Mouse (Mus musculus) embryonic fibroblast, embryonic 13.5 days (primary cell): Measurements from ENCODE around the gene Smc3. TPM values are rescaled to one million over a fixed set of nuclear protein-coding genes. Genes with fewer than 3 reads are reported as not detected.
"Not testable (repeated sequence)": the region's sequence is repeated elsewhere in the genome, so short reads cannot be mapped to it uniquely, and the experiment has no call there.

Experiments used
- H3K27ac ChIP-seq: 2 replicates; pipeline ENCODE4 v1.5.1; 2012; ENCODE audit warnings: low read length, control low read depth, inconsistent platforms; ENCODE audit not compliant: insufficient read depth
- H3K4me1 ChIP-seq: 2 replicates; pipeline ENCODE4 v1.6.1; 2011; ENCODE audit warnings: low read length; ENCODE audit not compliant: control insufficient read depth, insufficient read depth
- H3K4me3 ChIP-seq: 2 replicates; pipeline ENCODE4 v1.5.1; 2011; ENCODE audit warnings: mild to moderate bottlenecking, control low read depth, low read length; ENCODE audit not compliant: insufficient read depth
- CTCF ChIP-seq: IDR thresholded peaks from 2 replicates; pipeline ENCODE4 v1.5.1; 2011; ENCODE audit warnings: mild to moderate bottlenecking, control low read depth, low read length, moderate library complexity, borderline replicate concordance; ENCODE audit not compliant: insufficient read depth
- POLR2A ChIP-seq: IDR thresholded peaks from 2 replicates; pipeline ENCODE4 v1.6.1; 2011; ENCODE audit warnings: low read depth, mild to moderate bottlenecking, control low read depth, low read length, moderate library complexity
- polyA plus RNA-seq: library from polyadenylated mRNA; stranded (reverse); fragments of >200 nt; gene quantifications from 2 replicates; pipeline ENCODE4 v1.2.4, GENCODE M21; 2011; ENCODE audit warnings: low read depth; ENCODE audit not compliant: missing spikeins, insufficient read length

Gene Smc3
- polyA plus RNA-seq, 1 experiment = 67.8 TPM

DNA sequence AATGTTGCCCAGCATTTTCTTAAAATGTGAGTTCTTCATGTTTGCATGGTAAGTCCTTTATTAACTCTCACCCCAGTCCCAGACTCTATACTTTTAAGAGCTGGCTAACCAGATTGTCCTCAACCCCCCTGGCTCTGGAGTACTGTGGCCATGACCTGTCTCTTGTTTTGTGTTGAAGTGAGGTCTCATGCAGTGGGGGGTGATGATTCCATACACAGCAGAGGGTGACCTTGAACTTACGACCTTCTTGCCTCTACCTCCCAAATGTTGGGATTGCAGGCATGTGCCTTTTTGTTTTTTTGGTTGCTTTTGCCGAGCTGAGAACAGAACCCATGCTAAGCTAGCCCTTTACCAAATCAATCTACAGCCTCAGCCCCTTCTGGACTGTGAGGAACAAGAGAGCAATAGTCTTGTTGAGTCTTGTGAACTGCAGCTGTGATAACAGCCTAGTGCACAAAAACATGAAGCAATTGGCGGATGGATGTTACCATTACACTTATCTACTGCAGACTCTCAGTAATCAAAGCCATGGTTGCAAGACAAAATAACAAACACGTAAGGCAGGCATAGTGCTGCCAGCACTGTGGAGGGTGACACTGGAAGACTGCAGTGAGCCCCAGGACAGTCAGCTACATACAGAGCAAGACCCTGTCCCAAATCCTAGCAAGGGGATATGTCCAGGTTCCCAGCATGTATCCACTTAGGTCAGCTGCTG is 24.7 kb upstream of the Smc3 start:
- TF ChIP-seq POLR2A (no peak), CTCF (no peak)
- H3K27ac ChIP-seq = no peak overlapping the region
- H3K4me3 ChIP-seq = no peak overlapping the region
- H3K4me1 ChIP-seq = no peaks in the 10 kb centered on the region

- Histone ChIP-seq H3K4me3 (no peak overlapping the region), H3K27ac (no peak overlapping the region), H3K4me1 (no peaks in the 10 kb centered on the region)
- TF ChIP-seq CTCF (no peak), POLR2A (no peak)
These were observed 24.1 kb upstream of the Smc3 start for GRCm38 (mm10) chr19:53576061-53576460.

DNA sequence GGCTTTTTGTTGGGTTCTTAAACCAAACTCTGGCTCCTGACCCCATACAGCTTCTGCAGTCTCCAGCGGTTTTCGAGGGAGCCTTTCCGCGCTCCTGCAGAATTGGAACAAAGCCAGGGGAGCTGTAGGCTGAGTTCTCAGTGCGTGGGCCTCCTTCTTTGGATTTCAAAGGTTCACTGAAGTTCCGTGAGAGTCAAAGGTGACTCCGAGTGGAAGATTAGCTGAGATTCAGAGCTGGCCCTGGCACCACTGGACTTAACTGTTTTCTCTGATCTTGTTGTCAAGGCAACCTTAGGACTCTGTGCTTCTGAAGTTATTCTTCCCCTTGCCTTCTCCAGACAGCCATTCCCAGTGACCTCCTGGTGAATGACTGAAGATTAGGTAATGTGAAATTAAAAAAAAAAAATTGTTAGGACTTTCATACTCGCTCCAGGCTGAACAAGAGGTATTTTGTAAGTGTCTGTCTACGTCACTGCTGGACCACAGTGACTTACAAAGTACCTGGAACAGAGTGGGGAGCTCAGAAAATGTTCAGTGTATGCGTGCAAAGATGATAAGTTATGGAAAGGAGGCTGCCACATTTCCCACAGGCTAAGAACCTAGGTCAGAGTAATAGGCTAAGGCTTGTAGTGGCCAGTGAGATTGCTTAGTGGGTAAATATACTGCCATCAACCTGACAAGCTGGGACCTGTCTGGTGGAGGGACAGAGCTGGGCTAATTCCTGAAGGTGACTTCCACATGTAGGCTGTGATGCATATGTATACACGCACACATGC is 23.0 kb upstream of the Smc3 start:
- TF ChIP-seq CTCF = no peak
- TF ChIP-seq POLR2A = no peak
- Histone ChIP-seq H3K4me1 (no peaks in the 10 kb centered on the region), H3K27ac (no peak overlapping the region), H3K4me3 (no peak overlapping the region)

DNA sequence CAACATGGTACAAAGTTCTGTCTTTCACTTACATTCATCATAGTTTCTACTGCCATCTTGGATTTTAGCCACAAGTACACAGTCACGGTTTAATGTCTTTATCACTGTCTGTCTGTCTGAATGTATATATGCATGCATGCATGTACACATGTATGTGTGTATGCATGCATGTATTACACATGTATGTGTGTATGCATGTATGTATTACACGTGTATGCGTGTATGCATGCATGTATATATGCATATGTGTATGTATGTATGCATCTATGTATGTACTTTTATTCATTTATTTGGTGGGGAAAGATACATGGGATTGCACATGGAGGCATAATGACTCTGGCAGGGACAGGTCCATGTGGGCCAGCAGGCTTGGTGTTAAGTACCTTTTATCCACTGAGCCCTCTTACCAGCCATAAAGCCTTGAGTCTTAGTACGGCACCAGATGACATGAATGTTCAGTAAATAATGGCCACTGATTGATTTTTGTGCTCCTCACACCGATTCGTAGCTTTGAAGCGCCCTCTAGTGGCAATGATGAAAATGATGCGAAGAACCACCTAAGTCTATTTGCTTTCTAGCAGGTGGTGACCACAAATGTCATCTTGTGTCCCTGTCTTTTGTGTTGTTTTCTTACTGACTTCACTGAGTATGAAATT is 21.5 kb upstream of the Smc3 start:
- Histone ChIP-seq H3K4me1 (no peaks in the 10 kb centered on the region), H3K4me3 (no peak overlapping the region), H3K27ac (no peak overlapping the region)
- TF ChIP-seq POLR2A (no peak; the same call in 1 of the 2 replicates), CTCF (0 out of 2 replicates have a peak, but pooled peaks have one; percentile 2)

GRCm38 (mm10) chr19:53580271-53580670 is 19.9 kb upstream of the Smc3 start:
- not testable (repeated sequence) for H3K27ac ChIP-seq, H3K4me1 ChIP-seq, H3K4me3 ChIP-seq

GRCm38 (mm10) chr19:53587686-53588085 is 12.5 kb upstream of the Smc3 start:
- not testable (repeated sequence) for H3K4me3 ChIP-seq, H3K4me1 ChIP-seq

GRCm38 (mm10) chr19:53588968-53589367 is 11.2 kb upstream of the Smc3 start, which contains the start of gene Nutf2-ps1:
Gene Nutf2-ps1 (minus strand): TSS chr19:53589068.
- not testable (repeated sequence) for H3K27ac ChIP-seq

More at GRCm38 (mm10) chr19:53587686-53588085, 12.5 kb upstream of the Smc3 start:
- H3K27ac ChIP-seq = not testable (repeated sequence)

DNA sequence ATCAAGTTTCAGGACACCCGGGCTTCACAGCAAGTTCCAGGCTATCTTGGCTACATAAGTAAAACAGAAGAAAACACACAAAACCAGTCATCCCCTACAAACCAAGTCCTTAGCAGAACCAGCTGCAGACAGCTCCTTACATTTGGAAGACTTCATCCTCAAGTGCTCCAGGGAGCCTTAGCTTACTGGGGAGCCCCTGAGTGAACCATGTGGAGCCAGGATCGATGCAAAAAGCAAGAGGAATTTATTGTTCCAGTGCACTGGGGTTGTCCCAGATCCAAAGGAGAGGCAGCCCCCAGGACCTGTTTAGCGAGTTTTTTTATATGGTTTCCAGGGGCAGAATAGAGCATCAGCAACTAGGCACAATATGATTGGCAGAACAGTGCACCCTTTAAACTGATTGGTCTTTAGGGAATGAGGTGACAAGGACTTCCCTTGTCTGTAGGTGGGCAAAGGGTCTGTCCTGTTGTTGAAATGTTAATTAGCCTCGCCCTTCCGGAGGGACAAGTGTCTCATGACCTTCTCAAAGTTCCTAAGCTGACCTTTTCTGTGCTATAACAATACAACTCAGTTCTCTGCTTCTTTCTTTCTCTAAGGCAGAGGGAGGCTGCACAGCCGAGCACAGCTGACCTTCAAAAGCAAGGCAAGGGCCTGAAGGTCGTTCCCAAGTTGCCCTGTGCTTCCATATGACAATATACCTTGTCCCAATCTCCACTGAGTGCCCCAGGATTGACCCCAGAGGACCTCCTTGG is 3.3 kb upstream of the Smc3 start:
- no peaks in the 10 kb centered on the region; the same call in 1 of the 2 replicates for H3K4me1 ChIP-seq
- H3K4me3 ChIP-seq = no peak overlapping the region

More at GRCm38 (mm10) chr19:53588968-53589367, 11.2 kb upstream of the Smc3 start, which contains the start of gene Nutf2-ps1:
- H3K4me1 ChIP-seq, H3K4me3 ChIP-seq: not testable (repeated sequence)

GRCm38 (mm10) chr19:53600549-53601362 is 558 bp downstream of the Smc3 start:
- TF ChIP-seq POLR2A = no peak
- Histone ChIP-seq H3K27ac (0 out of 2 replicates have a peak overlapping the region, but pooled peaks have one; percentile 21), H3K4me3 (peak overlapping the region; percentile 95), H3K4me1 (peaks cover 4% of the 10 kb centered on the region)

More for the DNA sequence above, 3.3 kb upstream of the Smc3 start:
- TF ChIP-seq POLR2A (no peak), CTCF (no peak)
- no peak overlapping the region for H3K27ac ChIP-seq
